Mouse (Mus musculus): ENCODE measurements around the gene Nrsn2. TPM values are rescaled to one million over a fixed set of nuclear protein-coding genes. Genes with fewer than 3 reads are reported as not detected.

The Nrsn2 gene
- polyA plus RNA-seq, 1 experiment: not detected

GRCm38 (mm10) chr2:152335289-152335820 lies 41.1 kb downstream of the Nrsn2 start:
- H3K4me1 ChIP-seq (ENCODE audit: control insufficient read depth, insufficient read depth, low read length): peaks cover 9% of the 10 kb centered on the region
- no peak overlapping the region for H3K4me3 ChIP-seq (ENCODE audit: insufficient read depth, low read length)
- no peak for TF ChIP-seq POLR2A (IDR thresholded peaks at IDR 0.05; ENCODE audit: borderline replicate concordance, low read depth, low read length)
- TF ChIP-seq CTCF (IDR thresholded peaks at IDR 0.05; ENCODE audit: low read depth, low read length): no peak
- no peak overlapping the region for H3K27ac ChIP-seq (ENCODE audit: insufficient read depth, low read depth, low read length)

DNA sequence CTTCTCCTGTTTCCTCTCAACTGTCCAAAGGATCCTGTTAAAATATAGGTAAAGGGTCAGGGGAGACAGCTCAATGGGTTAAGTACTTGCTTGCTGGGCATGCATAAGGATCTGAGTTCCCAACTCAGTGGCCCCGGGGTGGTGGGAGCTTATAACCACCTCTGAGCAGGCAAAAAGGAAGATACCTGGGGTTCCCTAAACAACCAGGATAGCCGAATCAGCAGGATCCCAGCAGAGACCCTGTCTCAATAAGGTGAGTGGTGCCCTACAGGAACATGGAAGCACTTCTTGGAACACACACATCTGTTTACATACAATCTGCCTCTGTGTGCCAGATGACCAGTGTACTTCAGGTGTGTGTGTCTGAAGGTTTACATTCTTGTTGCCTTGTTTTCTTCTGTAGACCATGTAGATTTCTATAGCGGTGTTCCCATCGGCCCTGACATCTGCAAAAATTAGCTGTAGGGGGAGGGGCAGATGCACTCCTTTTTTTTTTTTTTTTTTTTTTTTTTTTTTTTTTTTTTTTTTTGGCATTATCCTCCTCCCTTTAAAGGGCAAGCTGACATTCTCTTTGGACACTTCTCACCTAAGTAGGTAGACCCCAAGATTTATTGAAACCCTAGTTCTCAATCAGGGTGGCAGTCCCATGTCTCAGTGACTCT lies 43.0 kb downstream of the Nrsn2 start:
- TF ChIP-seq POLR2A (IDR thresholded peaks at IDR 0.05; ENCODE audit: borderline replicate concordance, low read depth, low read length) (no peak), CTCF (IDR thresholded peaks at IDR 0.05; ENCODE audit: low read depth, low read length) (no peak)
- H3K27ac ChIP-seq (ENCODE audit: insufficient read depth, low read depth, low read length): no peak overlapping the region
- no peak overlapping the region for H3K4me3 ChIP-seq (ENCODE audit: insufficient read depth, low read length)
- peaks cover 9% of the 10 kb centered on the region for H3K4me1 ChIP-seq (ENCODE audit: control insufficient read depth, insufficient read depth, low read length)

DNA sequence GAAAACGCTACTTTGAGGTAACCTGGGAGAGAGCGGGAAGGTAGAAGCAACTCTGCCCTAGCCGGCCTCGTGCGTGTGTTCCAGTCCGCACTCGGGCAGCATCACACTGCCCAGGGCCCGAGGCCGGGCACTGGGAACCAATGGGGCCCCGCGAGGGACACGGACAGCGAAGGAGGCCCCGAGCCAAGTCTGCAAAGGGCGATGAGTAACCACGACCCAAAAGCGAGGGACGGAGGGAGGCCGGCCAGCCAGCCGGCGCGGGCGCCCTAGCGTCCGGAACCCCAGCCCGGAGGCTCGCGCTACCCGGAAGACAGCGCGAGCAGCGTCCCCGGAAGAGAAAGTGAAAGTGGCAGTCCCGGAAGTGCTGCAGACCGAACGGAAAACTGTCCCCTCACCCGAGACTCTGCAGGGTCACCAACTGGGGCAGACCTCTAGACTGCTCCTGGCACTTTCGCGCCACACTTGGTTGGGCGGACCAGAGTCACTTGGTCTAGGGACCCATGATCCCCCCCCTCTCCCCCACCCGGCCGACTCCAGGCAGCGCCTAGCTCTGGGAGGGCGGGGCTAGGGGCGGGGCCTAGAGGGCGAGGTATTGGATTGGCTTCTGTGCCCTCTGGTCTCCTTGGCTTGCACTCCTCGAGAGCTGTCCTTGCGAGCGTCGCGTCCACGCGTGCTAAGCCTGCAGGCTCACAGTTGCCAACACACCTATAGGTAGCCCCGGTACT lies 44.2 kb downstream of the Nrsn2 start, which contains the start of gene Rbck1:
Gene Rbck1, minus strand, starts transcription at position 553 of the 725 bp plus-strand sequence.
- TF ChIP-seq POLR2A (IDR thresholded peaks at IDR 0.05; ENCODE audit: borderline replicate concordance, low read depth, low read length): no peak
- TF ChIP-seq CTCF (IDR thresholded peaks at IDR 0.05; ENCODE audit: low read depth, low read length): no peak
- Histone ChIP-seq H3K27ac (ENCODE audit: insufficient read depth, low read depth, low read length) (peak within 1 kb of the TSS; percentile 96), H3K4me1 (ENCODE audit: control insufficient read depth, insufficient read depth, low read length) (peaks cover 9% of the 10 kb centered on the region), H3K4me3 (ENCODE audit: insufficient read depth, low read length) (peak within 1 kb of the TSS; percentile 95)

DNA sequence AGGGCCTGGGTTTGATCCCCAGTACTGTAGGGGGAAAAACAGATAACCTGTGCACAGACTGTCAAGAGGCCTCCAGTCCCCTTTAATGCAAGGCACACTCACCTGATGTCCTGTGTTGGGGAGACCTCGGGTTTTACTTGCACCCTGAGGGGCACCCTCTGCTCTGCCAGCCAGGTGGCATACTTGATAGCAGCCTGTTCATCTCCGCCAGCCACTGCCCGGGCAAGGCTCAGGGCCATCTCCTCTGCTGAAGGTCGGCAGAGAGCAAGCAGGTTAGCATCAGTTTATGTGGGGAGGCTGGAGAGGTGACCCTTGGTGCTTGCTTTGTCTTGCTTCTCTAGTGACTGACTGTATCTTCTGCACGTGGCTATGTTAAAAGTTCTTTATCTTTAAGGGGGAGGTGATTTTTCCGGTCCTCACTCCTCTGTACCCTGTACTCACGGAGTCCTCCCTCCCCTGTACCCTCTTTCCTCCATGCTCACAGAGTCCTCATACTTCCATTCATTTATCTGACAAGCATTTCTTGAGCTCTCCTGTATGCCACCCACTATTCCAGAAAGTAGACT lies 45.5 kb downstream of the Nrsn2 start:
- H3K27ac ChIP-seq (ENCODE audit: insufficient read depth, low read depth, low read length): no peak overlapping the region
- peak overlapping the region; percentile 95 for H3K4me3 ChIP-seq (ENCODE audit: insufficient read depth, low read length)
- TF ChIP-seq POLR2A (IDR thresholded peaks at IDR 0.05; ENCODE audit: borderline replicate concordance, low read depth, low read length) (no peak), CTCF (IDR thresholded peaks at IDR 0.05; ENCODE audit: low read depth, low read length) (no peak)
- H3K4me1 ChIP-seq (ENCODE audit: control insufficient read depth, insufficient read depth, low read length): peaks cover 9% of the 10 kb centered on the region

DNA sequence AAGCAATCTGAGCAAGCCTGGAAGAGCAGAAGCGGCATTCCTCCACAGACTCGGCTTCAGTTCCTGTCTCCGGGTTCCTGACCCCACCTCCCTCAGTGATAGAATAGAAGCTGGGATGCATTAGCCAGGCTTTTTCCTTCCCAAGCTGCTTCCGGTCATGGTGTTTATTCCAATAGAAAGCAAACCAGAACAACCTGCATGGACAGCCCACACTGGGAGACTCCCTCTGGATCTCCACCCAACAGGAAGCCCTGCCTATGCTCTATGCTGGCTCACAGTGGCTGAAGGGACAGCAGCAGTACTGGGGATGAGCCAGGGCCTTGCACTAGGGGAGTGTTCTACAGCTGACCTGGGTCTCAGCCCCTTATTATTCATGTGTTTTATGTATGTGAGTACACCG lies 48.5 kb downstream of the Nrsn2 start:
- H3K27ac ChIP-seq (ENCODE audit: insufficient read depth, low read depth, low read length): no peak overlapping the region
- peaks cover 9% of the 10 kb centered on the region for H3K4me1 ChIP-seq (ENCODE audit: control insufficient read depth, insufficient read depth, low read length)
- TF ChIP-seq POLR2A (IDR thresholded peaks at IDR 0.05; ENCODE audit: borderline replicate concordance, low read depth, low read length) (no peak), CTCF (IDR thresholded peaks at IDR 0.05; ENCODE audit: low read depth, low read length) (no peak)
- H3K4me3 ChIP-seq (ENCODE audit: insufficient read depth, low read length): no peak overlapping the region

GRCm38 (mm10) chr2:152326654-152327053 lies 49.8 kb downstream of the Nrsn2 start:
- no peak overlapping the region for H3K27ac ChIP-seq (ENCODE audit: insufficient read depth, low read depth, low read length)
- H3K4me1 ChIP-seq (ENCODE audit: control insufficient read depth, insufficient read depth, low read length): peaks cover 9% of the 10 kb centered on the region
- no peak for TF ChIP-seq POLR2A (IDR thresholded peaks at IDR 0.05; ENCODE audit: borderline replicate concordance, low read depth, low read length)
- no peak overlapping the region for H3K4me3 ChIP-seq (ENCODE audit: insufficient read depth, low read length)

DNA sequence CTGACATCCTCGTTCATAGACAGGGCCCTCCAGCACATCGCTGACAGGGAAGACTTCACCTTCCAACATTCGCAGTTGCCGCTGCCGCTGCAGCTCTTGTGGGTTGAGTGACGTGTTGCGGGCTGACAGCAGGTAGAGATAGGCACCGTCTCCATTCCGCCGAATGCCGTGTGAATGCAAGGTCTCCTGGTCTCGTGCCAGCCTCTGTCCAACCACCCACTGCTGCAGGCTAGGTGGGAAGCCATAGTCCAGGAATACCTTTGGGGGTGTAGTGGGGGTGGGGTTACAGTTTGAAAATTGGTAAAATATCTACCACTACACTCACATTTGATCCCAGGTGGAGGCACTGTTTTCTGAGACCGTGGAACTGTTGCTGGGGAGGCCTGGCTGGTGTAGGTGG lies 50.3 kb downstream of the Nrsn2 start:
- Histone ChIP-seq H3K4me3 (ENCODE audit: insufficient read depth, low read length) (no peak overlapping the region), H3K4me1 (ENCODE audit: control insufficient read depth, insufficient read depth, low read length) (peaks cover 8% of the 10 kb centered on the region), H3K27ac (ENCODE audit: insufficient read depth, low read depth, low read length) (no peak overlapping the region)
- TF ChIP-seq CTCF (IDR thresholded peaks at IDR 0.05; ENCODE audit: low read depth, low read length) (no peak), POLR2A (IDR thresholded peaks at IDR 0.05; ENCODE audit: borderline replicate concordance, low read depth, low read length) (no peak)

GRCm38 (mm10) chr2:152324842-152325241 lies 51.6 kb downstream of the Nrsn2 start:
- TF ChIP-seq CTCF (IDR thresholded peaks at IDR 0.05; ENCODE audit: low read depth, low read length) (no peak), POLR2A (IDR thresholded peaks at IDR 0.05; ENCODE audit: borderline replicate concordance, low read depth, low read length) (no peak)
- no peaks in the 10 kb centered on the region for H3K4me1 ChIP-seq (ENCODE audit: control insufficient read depth, insufficient read depth, low read length)
- H3K4me3 ChIP-seq (ENCODE audit: insufficient read depth, low read length): no peak overlapping the region
- H3K27ac ChIP-seq (ENCODE audit: insufficient read depth, low read depth, low read length): no peak overlapping the region

DNA sequence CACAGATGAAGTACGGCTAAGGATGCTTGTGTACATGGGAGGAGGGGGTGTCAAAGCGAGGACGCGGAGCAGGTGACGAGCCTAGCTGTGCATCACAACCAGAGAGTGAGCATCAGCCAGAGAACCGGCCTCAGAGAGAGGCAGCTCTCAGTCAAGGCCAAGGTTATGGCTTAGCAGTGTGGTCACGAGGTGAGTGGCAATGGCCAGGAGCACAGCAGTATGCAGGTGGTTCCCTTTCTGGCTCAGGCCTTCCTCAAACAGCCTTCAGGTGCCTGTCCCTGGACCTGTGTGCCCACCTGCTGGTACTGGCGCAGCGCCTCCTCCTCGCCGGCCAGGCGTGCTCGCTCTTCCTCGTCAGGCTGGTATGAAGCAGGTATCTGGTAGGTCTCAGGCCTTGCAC lies 52.5 kb downstream of the Nrsn2 start:
- Histone ChIP-seq H3K4me1 (ENCODE audit: control insufficient read depth, insufficient read depth, low read length) (no peaks in the 10 kb centered on the region), H3K4me3 (ENCODE audit: insufficient read depth, low read length) (no peak overlapping the region), H3K27ac (ENCODE audit: insufficient read depth, low read depth, low read length) (no peak overlapping the region)
- no peak for TF ChIP-seq POLR2A (IDR thresholded peaks at IDR 0.05; ENCODE audit: borderline replicate concordance, low read depth, low read length)
- no peak for TF ChIP-seq CTCF (IDR thresholded peaks at IDR 0.05; ENCODE audit: low read depth, low read length)

DNA sequence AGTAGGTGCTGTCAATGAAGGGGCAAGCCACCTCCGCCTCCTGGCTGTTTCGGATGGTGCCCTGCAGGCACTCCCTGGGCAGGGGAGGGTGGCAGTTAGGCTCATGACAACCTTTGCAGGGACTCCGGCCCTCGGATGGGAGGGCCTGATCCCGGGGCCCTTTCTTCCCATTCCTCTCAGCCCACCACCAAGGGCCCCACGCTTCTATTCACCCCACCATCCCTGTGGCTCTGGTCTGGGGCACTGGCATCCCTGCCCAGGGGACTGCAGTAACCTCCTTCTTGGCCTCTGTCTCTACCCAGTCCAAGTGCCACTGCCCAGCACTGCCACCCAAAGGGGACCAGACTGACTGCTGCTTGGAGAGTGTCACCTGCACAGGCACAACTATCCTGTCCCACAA lies 54.2 kb downstream of the Nrsn2 start:
- TF ChIP-seq CTCF (IDR thresholded peaks at IDR 0.05; ENCODE audit: low read depth, low read length) (no peak), POLR2A (IDR thresholded peaks at IDR 0.05; ENCODE audit: borderline replicate concordance, low read depth, low read length) (no peak)
- Histone ChIP-seq H3K27ac (ENCODE audit: insufficient read depth, low read depth, low read length) (no peak overlapping the region), H3K4me3 (ENCODE audit: insufficient read depth, low read length) (no peak overlapping the region), H3K4me1 (ENCODE audit: control insufficient read depth, insufficient read depth, low read length) (no peaks in the 10 kb centered on the region)

All from bone marrow macrophage, adult 2 months (primary cell).